Mouse (Mus musculus): Measurements from ENCODE around the gene 0610009B22Rik. TPM values are rescaled to one million over a fixed set of nuclear protein-coding genes. Genes with fewer than 3 reads are reported as not detected.

0610009B22Rik gene
- polyA plus RNA-seq (2015; fragmentation: Illumina TruSeq; extraction: RNeasy Lipid Tissue Mini Kit (QIAGEN cat#74804); ENCODE audit: low read depth, low replicate concordance) = 62.2 TPM

GRCm38 (mm10) chr11:51688330-51689328 lies at the start of gene 0610009B22Rik:
TSS of gene 0610009B22Rik (minus strand) at chr11:51688874.

GRCm38 (mm10) chr11:51650691-51651515 lies 37.8 kb downstream of the 0610009B22Rik start, which contains the start of the genes N4bp3 and D930048N14Rik:
TSS of gene N4bp3 (minus strand) at chr11:51650842.
TSS of gene D930048N14Rik (plus strand) at chr11:51650954.

GRCm38 (mm10) chr11:51635525-51636322 lies 53.0 kb downstream of the 0610009B22Rik start, which contains the start of gene Rmnd5b:
TSS of gene Rmnd5b (minus strand) at chr11:51635896.

Other genes with a start within 250 kb of the 0610009B22Rik start
- gene Phykpl, start 104.1 kb downstream of the 0610009B22Rik start, polyA plus RNA-seq (2015; fragmentation: Illumina TruSeq; extraction: RNeasy Lipid Tissue Mini Kit (QIAGEN cat#74804); ENCODE audit: low read depth, low replicate concordance) = 4.6 TPM
- 99.9 TPM for gene Hnrnpab, start 82.0 kb downstream of the 0610009B22Rik start, polyA plus RNA-seq (2015; fragmentation: Illumina TruSeq; extraction: RNeasy Lipid Tissue Mini Kit (QIAGEN cat#74804); ENCODE audit: low read depth, low replicate concordance)
- gene Nhp2, start 69.1 kb downstream of the 0610009B22Rik start, polyA plus RNA-seq (2015; fragmentation: Illumina TruSeq; extraction: RNeasy Lipid Tissue Mini Kit (QIAGEN cat#74804); ENCODE audit: low read depth, low replicate concordance) = 57.6 TPM
- 51.4 TPM for gene Rmnd5b, start 53.0 kb downstream of the 0610009B22Rik start, polyA plus RNA-seq (2015; fragmentation: Illumina TruSeq; extraction: RNeasy Lipid Tissue Mini Kit (QIAGEN cat#74804); ENCODE audit: low read depth, low replicate concordance)
- 10.3 TPM for gene N4bp3, start 38.0 kb downstream of the 0610009B22Rik start, polyA plus RNA-seq (2015; fragmentation: Illumina TruSeq; extraction: RNeasy Lipid Tissue Mini Kit (QIAGEN cat#74804); ENCODE audit: low read depth, low replicate concordance)
- gene D930048N14Rik, start 37.9 kb downstream of the 0610009B22Rik start, polyA plus RNA-seq (2015; fragmentation: Illumina TruSeq; extraction: RNeasy Lipid Tissue Mini Kit (QIAGEN cat#74804); ENCODE audit: low read depth, low replicate concordance) = 2.4 TPM
- 8.4 TPM for gene Sec24a, start 74.8 kb upstream of the 0610009B22Rik start, polyA plus RNA-seq (2015; fragmentation: Illumina TruSeq; extraction: RNeasy Lipid Tissue Mini Kit (QIAGEN cat#74804); ENCODE audit: low read depth, low replicate concordance)
- gene Sar1b, start 74.8 kb upstream of the 0610009B22Rik start, polyA plus RNA-seq (2015; fragmentation: Illumina TruSeq; extraction: RNeasy Lipid Tissue Mini Kit (QIAGEN cat#74804); ENCODE audit: low read depth, low replicate concordance) = 148 TPM
- gene Jade2, start 168.8 kb upstream of the 0610009B22Rik start, polyA plus RNA-seq (2015; fragmentation: Illumina TruSeq; extraction: RNeasy Lipid Tissue Mini Kit (QIAGEN cat#74804); ENCODE audit: low read depth, low replicate concordance) = 24.6 TPM